Mouse (Mus musculus) heart, postnatal 0 days (tissue): ENCODE data around the gene Bco1. TPM values are rescaled to one million over a fixed set of nuclear protein-coding genes. Genes with fewer than 3 reads are reported as not detected.

Experiments used
- ATAC-seq: fragments of 200-750 bp; cut with Nextera tagmentation; 2 replicates; pipeline ENCODE4 v1.8.0; 2017; ENCODE audit warnings: low read depth, moderate number of reproducible peaks, moderate library complexity; ENCODE audit not compliant: insufficient read depth
- DNase-seq: peaks from one replicate; pipeline ENCODE4 v3.0.0-alpha.2; 2016; ENCODE audit warnings: low spot score
- H3K27ac ChIP-seq: fragments of 300-500 bp; sonication (generic); 2 replicates; pipeline ENCODE4 v1.5.1; 2014; ENCODE audit warnings: low read depth, mild to moderate bottlenecking
- H3K27me3 ChIP-seq: fragments of 300-500 bp; sonication (generic); 2 replicates; pipeline ENCODE4 v1.6.1; 2014; ENCODE audit warnings: low read length, mixed read lengths; ENCODE audit not compliant: control insufficient read depth, insufficient read depth
- H3K36me3 ChIP-seq: fragments of 300-500 bp; sonication (generic); replicated peaks from 2 replicates; pipeline ENCODE4 v1.6.1; 2014; ENCODE audit warnings: low read length, mixed read lengths; ENCODE audit not compliant: control insufficient read depth, insufficient read depth
- H3K4me1 ChIP-seq: fragments of 300-500 bp; sonication (generic); 2 replicates; pipeline ENCODE4 v1.6.1; 2014; ENCODE audit warnings: antibody characterized with exemption; ENCODE audit not compliant: control insufficient read depth, insufficient read depth
- H3K4me2 ChIP-seq: fragments of 300-500 bp; sonication (generic); 2 replicates; pipeline ENCODE4 v1.6.1; 2014; ENCODE audit warnings: low read depth, mild to moderate bottlenecking, low read length, moderate library complexity
- H3K4me3 ChIP-seq: fragments of 300-500 bp; sonication (generic); 2 replicates; pipeline ENCODE4 v1.5.1; 2014; ENCODE audit warnings: low read depth, low read length
- H3K9ac ChIP-seq: fragments of 300-500 bp; sonication (generic); replicated peaks from 2 replicates; pipeline ENCODE4 v1.6.1; 2014; ENCODE audit warnings: low read depth, low read length, mixed read lengths
- H3K9me3 ChIP-seq: fragments of 300-500 bp; sonication (generic); replicated peaks from 2 replicates; pipeline ENCODE4 v1.6.1; 2016; ENCODE audit warnings: low read length; ENCODE audit not compliant: control insufficient read depth
- CTCF ChIP-seq: IDR thresholded peaks from 2 replicates; pipeline ENCODE4 v1.5.1; 2016; ENCODE audit warnings: antibody characterized with exemption, control low read depth, low read depth
- EP300 ChIP-seq: IDR thresholded peaks from 2 replicates; pipeline ENCODE4 v1.6.1; 2016; ENCODE audit warnings: antibody characterized with exemption, low read depth
- WGBS: fragments of 180-500 bp; shearing (Covaris S2); extraction: QIAGEN DNeasy Blood & Tissue Kit; methylation state at CpG from one replicate; pipeline ENCODE4 v1.1.7; 2014; 5-methylcytosine and 5-hydroxymethylcytosine counted together
- polyA plus RNA-seq: library from polyadenylated mRNA; unstranded; fragments of >200 nt; fragmentation: Nextera tagmentation; extraction: Ambion mirVana; gene quantifications from 2 replicates; pipeline ENCODE4 v1.2.1, GENCODE M21; 2015
- total RNA-seq: library from RNA; depleted of rRNA; stranded (reverse); fragments of >200 nt; gene quantifications from 2 replicates; pipeline ENCODE4 v1.2.3, GENCODE M21; 2014; ENCODE audit warnings: low replicate concordance

Gene Bco1
- total and polyA plus RNA-seq, 2 experiments from 2014 or later, result not detected

- no peak for TF ChIP-seq CTCF
- no peak for TF ChIP-seq EP300
- H3K4me3 ChIP-seq, result no peak overlapping the region
- 0 out of 2 replicates have a peak, but pooled peaks cover 2% of the 10 kb centered on the region for H3K9me3 ChIP-seq
- WGBS, result 15% methylated on average over 5 of the region's 5 CpGs
- DNase-seq, result peak; percentile 56
- H3K9ac ChIP-seq, result no peak overlapping the region
- no peak overlapping the region for H3K27ac ChIP-seq
- H3K36me3 ChIP-seq, result no peaks in the 10 kb centered on the region
- no peak overlapping the region for H3K4me2 ChIP-seq
- peak; percentile 83 for ATAC-seq
- 0 out of 2 replicates have a peak, but pooled peaks cover 7% of the 10 kb centered on the region for H3K4me1 ChIP-seq
- H3K27me3 ChIP-seq, result no peaks in the 10 kb centered on the region
Observed at GRCm38 (mm10) chr8:117094053-117094452, 1.6 kb upstream of the Bco1 start.

GRCm38 (mm10) chr8:117097051-117097563, 1.5 kb downstream of the Bco1 start:
- H3K9me3 ChIP-seq, result 0 out of 2 replicates have a peak, but pooled peaks cover 10% of the 10 kb centered on the region
- no peaks in the 10 kb centered on the region for H3K27me3 ChIP-seq
- 0 out of 2 replicates have a peak, but pooled peaks cover 7% of the 10 kb centered on the region for H3K4me1 ChIP-seq
- H3K36me3 ChIP-seq, result no peaks in the 10 kb centered on the region
- no peak overlapping the region for H3K4me3 ChIP-seq
- DNase-seq (no peak), ATAC-seq (no peak)
- H3K4me2 ChIP-seq, result no peak overlapping the region
- TF ChIP-seq EP300 (no peak), CTCF (no peak)
- WGBS, result 63% methylated on average over 10 of the region's 10 CpGs
- no peak overlapping the region for H3K9ac ChIP-seq
- H3K27ac ChIP-seq, result no peak overlapping the region

GRCm38 (mm10) chr8:117097564-117098191, 2.0 kb downstream of the Bco1 start:
- DNase-seq (no peak), ATAC-seq (no peak)
- H3K27ac ChIP-seq, result no peak overlapping the region
- TF ChIP-seq CTCF (no peak), EP300 (no peak)
- no peaks in the 10 kb centered on the region for H3K36me3 ChIP-seq
- 53% methylated on average over 11 of the region's 11 CpGs for WGBS
- H3K4me2 ChIP-seq, result no peak overlapping the region
- H3K4me3 ChIP-seq, result no peak overlapping the region
- H3K4me1 ChIP-seq, result 0 out of 2 replicates have a peak, but pooled peaks cover 7% of the 10 kb centered on the region
- H3K9ac ChIP-seq, result no peak overlapping the region
- H3K9me3 ChIP-seq, result 0 out of 2 replicates have a peak, but pooled peaks cover 10% of the 10 kb centered on the region
- no peaks in the 10 kb centered on the region for H3K27me3 ChIP-seq

GRCm38 (mm10) chr8:117107533-117107932, 11.9 kb downstream of the Bco1 start:
- no peaks in the 10 kb centered on the region; the same call in 1 of the 2 replicates for H3K9me3 ChIP-seq
- H3K9ac ChIP-seq, result no peak overlapping the region
- no peak overlapping the region for H3K27ac ChIP-seq
- H3K27me3 ChIP-seq, result no peaks in the 10 kb centered on the region
- TF ChIP-seq CTCF (peak; percentile 74), EP300 (no peak)
- WGBS, result 16% methylated on average over 9 of the region's 9 CpGs
- no peak overlapping the region for H3K4me3 ChIP-seq
- no peaks in the 10 kb centered on the region for H3K36me3 ChIP-seq
- H3K4me1 ChIP-seq, result no peaks in the 10 kb centered on the region
- DNase-seq, result peak; percentile 30
- 0 out of 2 replicates have a peak, but pooled peaks have one; percentile 17 for ATAC-seq
- H3K4me2 ChIP-seq, result no peak overlapping the region

GRCm38 (mm10) chr8:117109018-117109711, 13.5 kb downstream of the Bco1 start:
- Histone ChIP-seq H3K36me3 (no peaks in the 10 kb centered on the region), H3K9me3 (no peaks in the 10 kb centered on the region), H3K4me1 (no peaks in the 10 kb centered on the region), H3K27ac (no peak overlapping the region), H3K9ac (no peak overlapping the region), H3K4me2 (no peak overlapping the region), H3K27me3 (no peaks in the 10 kb centered on the region), H3K4me3 (no peak overlapping the region)
- WGBS, result 91% methylated on average over 19 of the region's 19 CpGs
- no peak for DNase-seq
- TF ChIP-seq CTCF (peak; percentile 7; the same call in 1 of the 2 replicates), EP300 (no peak)
- ATAC-seq, result no peak
